Mouse (Mus musculus): ENCODE data around the gene Kcnq5.
"Not testable (repeated sequence)": the region's sequence is repeated elsewhere in the genome, so short reads cannot be mapped to it uniquely, and the experiment has no call there.

Kcnq5 gene

GRCm38 (mm10) chr1:21460941-21461689, 500.6 kb downstream of the Kcnq5 start:
- DNase-seq, result peak; percentile 28

DNA sequence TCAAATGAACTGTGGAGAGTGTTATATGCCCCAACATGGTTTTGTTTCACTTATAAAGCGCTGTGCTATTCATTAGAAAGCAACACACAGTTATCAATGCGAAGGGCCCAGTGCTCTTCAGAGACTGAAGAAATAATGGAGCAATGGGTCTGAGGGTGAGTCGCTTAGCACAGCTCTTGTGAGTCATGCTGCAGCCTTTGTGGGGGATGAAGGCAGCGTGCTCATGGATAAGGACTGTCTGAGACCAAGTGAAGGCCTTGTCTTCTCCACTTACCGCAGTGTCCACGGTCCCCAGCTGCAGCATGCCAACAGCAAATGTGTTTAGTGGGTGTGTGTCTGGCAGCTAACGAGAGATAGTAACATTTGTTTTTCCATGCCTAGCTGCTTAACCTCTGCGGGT, 503.2 kb downstream of the Kcnq5 start:
- no peak for DNase-seq

GRCm38 (mm10) chr1:21455971-21456370, 505.8 kb downstream of the Kcnq5 start:
- DNase-seq, result no peak

GRCm38 (mm10) chr1:21448227-21448626, 513.5 kb downstream of the Kcnq5 start:
- no peak for DNase-seq

DNA sequence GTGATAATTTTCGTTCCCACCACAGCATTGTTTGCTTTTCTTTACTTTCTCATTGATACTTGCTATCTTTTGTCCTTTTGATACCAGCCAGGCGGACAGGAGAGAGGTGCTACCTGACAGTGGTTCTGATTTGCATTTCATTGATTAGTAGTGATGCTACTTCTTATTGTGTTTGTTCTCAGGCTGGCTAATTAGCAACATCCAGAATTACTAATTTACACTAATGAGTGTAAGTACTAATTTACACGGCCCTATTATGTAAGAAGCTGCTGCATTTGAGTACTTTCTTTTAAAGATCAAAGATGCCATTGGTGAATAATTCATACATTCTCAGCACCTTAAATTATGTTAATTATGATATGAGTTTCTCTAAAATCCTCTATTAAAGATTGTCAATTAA, 525.0 kb downstream of the Kcnq5 start:
- no peak for DNase-seq

DNA sequence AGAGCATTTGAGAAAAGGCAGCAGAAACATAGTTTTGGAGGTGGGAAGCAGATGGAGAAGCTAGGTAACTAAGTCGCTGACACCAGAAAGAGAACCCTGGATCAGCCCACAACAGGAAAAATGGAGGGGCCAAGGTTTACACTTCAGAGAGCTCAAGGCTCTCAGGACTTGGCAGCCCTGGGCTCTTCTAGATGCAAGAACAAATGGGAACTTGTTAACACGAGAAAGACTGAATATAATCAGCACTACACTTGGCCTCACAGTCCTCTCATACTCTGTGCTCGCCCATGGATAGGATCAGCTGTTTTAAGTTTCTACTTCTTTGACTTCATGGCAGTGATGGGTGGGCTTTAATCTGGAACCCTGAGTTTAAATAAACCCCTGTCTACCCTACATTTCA, 526.9 kb downstream of the Kcnq5 start:
- DNase-seq, result no peak

DNA sequence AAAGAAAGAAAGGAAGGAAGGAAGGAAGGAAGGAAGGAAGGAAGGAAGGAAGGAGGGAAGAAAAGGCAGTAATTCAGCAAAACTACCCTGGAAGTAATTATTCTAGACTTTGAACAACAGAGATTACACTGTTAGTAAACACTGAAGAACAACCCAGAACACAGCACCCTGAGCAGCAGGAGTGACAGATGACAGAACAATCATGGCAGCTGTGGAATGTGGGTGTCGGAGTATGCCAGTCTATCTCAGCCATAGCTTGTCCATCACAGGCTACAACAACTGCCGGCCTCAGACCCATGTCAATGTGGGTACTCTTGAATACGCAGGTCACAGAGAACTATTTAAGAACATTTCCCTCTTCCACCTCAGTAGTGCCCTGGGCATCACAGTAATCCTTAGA, 530.1 kb downstream of the Kcnq5 start:
- DNase-seq, result no peak

- no peak for DNase-seq
Observed at GRCm38 (mm10) chr1:21428079-21428478, 533.7 kb downstream of the Kcnq5 start.

GRCm38 (mm10) chr1:21425654-21426053, 536.1 kb downstream of the Kcnq5 start:
- DNase-seq, result no peak

DNA sequence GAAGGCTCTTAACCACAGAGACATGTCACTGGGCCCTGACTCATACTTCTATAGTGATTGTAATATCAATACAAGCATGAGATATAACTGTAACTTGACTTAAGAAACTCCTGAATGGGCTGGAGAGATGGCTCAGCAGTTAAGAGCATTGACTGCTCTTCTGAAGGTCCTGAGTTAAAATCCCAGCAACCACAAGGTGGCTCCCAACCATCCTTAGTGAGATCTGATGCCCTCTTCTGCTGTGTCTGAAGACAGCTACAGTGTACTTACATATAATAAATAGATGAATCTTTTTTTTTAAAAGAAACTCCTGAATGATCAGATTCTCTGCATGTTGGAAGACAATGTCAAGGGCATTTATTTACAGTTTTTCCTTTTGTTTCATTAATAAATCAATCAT, 542.4 kb downstream of the Kcnq5 start:
- no peak for DNase-seq

DNA sequence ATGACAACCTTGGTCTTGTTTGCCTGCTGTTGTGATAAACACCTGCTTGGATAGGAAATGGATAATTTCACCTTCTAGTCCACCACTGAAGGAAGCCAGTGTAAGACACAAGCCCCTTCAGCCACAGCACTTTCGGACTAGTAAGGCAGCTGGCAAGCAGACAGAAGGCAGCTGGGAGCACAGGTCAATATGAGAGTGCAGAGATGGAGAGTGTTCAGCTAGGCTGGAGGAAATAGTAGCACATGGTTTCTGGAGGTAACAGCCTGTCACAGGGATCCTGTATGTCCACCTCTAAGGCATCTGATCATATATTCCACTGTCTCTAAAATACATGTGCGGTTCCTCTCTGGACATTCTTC, 549.6 kb downstream of the Kcnq5 start:
- DNase-seq, result no peak

DNA sequence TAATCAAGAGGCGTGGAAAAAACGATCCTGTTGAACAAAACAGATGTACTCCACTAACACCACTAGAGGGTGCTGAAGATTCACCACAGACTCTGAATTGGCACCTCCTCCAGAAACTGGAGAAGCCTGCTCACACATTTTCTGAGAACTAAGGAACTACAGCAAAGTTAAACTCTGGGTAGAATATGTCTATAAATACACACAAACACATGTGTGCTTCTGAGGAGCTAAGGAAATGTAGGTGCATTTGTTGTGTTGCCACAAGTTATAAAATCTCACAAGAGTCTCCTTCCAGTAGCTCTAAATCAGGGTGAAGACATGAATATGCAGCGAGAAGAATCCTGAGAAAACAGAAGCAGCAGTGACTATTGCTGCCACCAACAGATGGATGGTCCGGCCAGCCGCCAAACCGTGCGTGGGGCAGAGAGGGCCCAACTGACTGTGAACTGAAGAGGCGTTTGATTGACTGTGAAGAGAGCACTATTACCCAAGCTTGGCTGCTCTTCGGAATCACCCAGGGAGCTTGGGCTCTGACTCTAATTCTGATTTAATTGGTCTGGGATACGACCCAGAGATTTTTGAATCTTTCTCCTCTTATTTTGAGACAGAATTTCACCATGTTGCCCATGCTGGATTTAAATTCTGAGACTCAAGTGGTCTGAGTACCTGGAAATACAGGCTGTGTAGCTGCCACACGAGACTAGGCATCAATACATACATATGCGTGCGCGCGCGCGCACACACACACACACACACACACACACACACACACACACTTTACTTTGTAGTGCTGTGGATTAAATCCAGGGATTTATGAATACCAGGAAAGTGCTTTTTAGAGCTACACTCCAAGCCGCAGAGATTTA, 550.2 kb downstream of the Kcnq5 start:
- peak; percentile 82 for DNase-seq

GRCm38 (mm10) chr1:21407266-21407665, 554.5 kb downstream of the Kcnq5 start:
- no peak for DNase-seq

DNA sequence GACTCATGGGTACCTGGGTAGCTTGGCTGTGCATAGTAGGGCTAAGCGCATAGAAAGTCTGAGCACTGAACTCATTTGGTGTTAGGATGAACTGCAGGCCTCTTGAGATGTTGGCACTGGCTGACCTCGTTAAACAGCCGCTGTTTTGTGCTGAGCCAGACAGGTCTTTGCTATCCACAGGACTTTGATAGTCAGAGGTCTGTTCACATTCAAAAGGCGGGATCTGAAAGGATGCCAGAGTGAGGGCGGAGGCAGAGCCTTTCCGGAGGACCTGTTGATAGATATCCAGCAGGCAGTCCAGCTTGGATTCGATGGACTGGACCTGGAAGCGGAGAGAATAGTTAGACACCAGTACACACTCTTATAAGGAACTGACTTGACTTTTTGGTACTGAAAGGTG, 558.9 kb downstream of the Kcnq5 start:
- no peak for DNase-seq

DNA sequence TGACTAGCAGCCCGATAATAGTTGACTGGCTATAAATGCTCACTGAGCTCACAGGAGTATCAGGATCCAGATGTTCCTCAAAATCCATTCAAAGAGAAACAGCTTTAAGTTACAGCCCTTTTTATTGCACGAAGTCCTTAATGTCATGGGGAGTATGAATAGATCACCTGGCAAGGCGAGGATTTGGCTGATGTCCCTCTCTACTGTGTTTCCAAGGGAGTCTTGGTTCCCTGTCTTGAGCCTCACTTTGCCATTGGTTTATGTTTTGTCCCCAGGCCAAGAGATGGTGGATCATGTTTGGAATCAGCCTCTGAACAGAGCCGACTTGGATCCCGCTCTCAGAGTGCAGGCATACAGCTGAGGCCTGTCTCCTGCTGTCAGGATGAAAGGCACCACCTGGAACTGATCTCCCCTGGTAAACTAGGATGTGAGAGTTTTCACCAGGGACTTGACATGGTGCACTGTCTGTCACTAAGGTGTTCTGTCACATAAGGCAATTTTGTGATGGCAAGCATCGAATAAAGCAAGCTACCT, 570.5 kb downstream of the Kcnq5 start:
- no peak for DNase-seq

DNA sequence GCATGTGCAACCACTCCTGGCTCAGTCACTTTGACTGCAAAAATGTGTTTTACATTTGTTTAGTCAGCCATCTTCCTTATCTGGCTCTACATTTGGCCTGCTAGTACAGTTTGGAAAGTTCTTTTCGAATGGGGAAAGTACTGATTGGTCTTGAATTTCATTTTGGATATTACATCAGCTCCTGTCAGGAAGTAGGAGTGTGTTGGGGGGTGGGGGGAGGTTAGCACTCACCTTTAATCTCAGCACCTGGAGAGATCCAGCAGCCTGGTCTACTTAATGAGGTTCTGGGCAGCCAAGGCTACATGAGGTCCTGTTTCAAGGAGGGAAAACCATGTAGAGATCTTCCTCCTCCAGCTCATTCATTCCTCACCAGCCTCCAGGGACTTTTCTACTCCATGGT, 578.5 kb downstream of the Kcnq5 start, which contains the start of gene Khdc1b:
Gene Khdc1b, plus strand, starts transcription at position 301 of the 400 bp plus-strand sequence.
- no peak for DNase-seq

- not testable (repeated sequence) for DNase-seq
Observed at GRCm38 (mm10) chr1:21368031-21368430, 593.7 kb downstream of the Kcnq5 start, which contains the start of gene Khdc1c. Gene Khdc1c, plus strand, starts transcription at chr1:21368331.

DNA sequence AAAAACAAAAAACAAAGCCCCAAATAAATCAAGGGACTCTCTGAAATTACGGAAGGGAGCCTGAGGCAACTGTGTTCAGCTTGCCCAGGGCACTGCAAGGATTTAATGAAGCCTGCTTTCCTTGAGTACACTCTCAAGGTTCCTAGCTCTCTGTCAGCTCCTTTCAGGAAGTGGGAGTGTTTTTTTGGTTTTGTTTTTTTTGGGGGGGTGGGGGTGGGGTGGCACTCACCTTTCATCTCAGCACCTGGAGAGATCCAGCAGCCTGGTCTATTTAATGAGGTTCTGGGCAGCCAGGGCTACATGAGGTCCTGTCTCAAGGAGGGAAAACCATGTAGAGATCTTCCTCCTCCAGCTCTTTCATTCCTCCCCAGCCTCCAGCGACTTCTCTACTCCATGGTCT, 612.4 kb downstream of the Kcnq5 start, which contains the start of gene Khdc1a:
Gene Khdc1a, plus strand, starts transcription at position 301 of the 400 bp plus-strand sequence.
- no peak for DNase-seq

Measured in cerebellum, adult 9-10 months (tissue).